Mouse (Mus musculus): ENCODE data around the gene Susd6.

The Susd6 gene

GRCm38 (mm10) chr12:80922869-80923268, 132.6 kb downstream of the Susd6 start:
- no peak for DNase-seq (ENCODE audit: inconsistent age in 2 of 2, low spot score in 1 of 2)

GRCm38 (mm10) chr12:80923602-80924001, 133.3 kb downstream of the Susd6 start:
- DNase-seq (ENCODE audit: inconsistent age in 2 of 2, low spot score in 1 of 2), result no peak

- no peak for DNase-seq (ENCODE audit: inconsistent age in 2 of 2, low spot score in 1 of 2)
These were observed 133.9 kb downstream of the Susd6 start for GRCm38 (mm10) chr12:80924205-80924604.

- peak in 1 of 2 experiments; percentile 80 for DNase-seq (ENCODE audit: inconsistent age in 2 of 2, low spot score in 1 of 2)
These were observed 135.6 kb downstream of the Susd6 start for GRCm38 (mm10) chr12:80925919-80926318.

- peak in 1 of 2 experiments; percentile 51 for DNase-seq (ENCODE audit: inconsistent age in 2 of 2, low spot score in 1 of 2)
These were observed 136.2 kb downstream of the Susd6 start for GRCm38 (mm10) chr12:80926550-80926949.

- DNase-seq (ENCODE audit: inconsistent age in 2 of 2, low spot score in 1 of 2), result no peak
These were observed 137.2 kb downstream of the Susd6 start for GRCm38 (mm10) chr12:80927518-80927917.

- DNase-seq (ENCODE audit: inconsistent age in 2 of 2, low spot score in 1 of 2), result no peak
These were observed 138.6 kb downstream of the Susd6 start for GRCm38 (mm10) chr12:80928881-80929280.

GRCm38 (mm10) chr12:80930141-80930540, 139.8 kb downstream of the Susd6 start:
- DNase-seq (ENCODE audit: inconsistent age in 2 of 2, low spot score in 1 of 2), result no peak

Measured in adrenal gland, adult (tissue).